Mouse (Mus musculus): ENCODE data around the gene Cers2. TPM values are rescaled to one million over a fixed set of nuclear protein-coding genes. Genes with fewer than 3 reads are reported as not detected.
A peak's percentile ranks its signal among the peaks of the same experiment; 100 is the strongest.

Cers2 gene
- 100 to 1,000 TPM; 138 to 147 TPM for total RNA-seq (2021)
- long read RNA-seq, experiment 1, transcript Cers2-201 (11 exons, 2,216 nt) = major isoform, 164 of 233 reads
- long read RNA-seq, experiment 1, partial matches to known transcripts = 38 of 233 reads
- long read RNA-seq, experiment 1, other reads (novel, unspliced or antisense) = 31 of 233 reads
- long read RNA-seq, experiment 2, transcript Cers2-201 (11 exons, 2,216 nt) = major isoform, 99 of 121 reads
- long read RNA-seq, experiment 2, partial matches to known transcripts = 6 of 121 reads
- long read RNA-seq, experiment 2, other reads (novel, unspliced or antisense) = 16 of 121 reads

DNA sequence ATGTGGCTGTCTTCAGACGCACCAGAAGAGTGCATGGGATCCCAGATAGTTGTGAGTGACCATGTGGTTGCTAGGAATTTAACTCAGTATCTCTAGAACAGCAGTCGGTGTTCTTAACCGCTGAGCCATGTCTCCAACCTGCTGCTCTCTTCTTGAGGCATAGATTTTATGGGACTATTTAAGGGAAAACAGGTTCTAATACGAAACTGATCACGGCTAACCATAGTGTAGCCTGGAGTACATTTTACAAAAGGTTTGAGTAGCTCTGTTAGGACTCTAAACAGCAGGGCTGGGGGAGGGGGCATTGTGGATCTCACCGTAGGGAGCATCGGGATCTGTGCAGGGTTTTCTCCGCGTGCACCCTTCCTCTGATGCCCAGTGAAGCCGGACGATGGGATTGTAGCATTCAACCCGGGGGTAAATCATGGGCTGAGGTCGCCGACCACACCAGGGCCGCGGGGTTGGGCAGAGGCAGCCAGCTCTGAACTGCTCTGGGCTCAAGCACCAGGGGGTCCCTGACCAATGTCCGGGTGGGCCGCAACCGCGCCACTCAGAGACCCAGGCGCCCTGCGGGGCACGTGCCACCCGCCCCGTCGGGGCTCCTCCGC lies at the start of gene Cers2:
Gene Cers2, plus strand, starts transcription at position 306 of the 608 bp plus-strand sequence.
- no peak for DNase-seq

DNA sequence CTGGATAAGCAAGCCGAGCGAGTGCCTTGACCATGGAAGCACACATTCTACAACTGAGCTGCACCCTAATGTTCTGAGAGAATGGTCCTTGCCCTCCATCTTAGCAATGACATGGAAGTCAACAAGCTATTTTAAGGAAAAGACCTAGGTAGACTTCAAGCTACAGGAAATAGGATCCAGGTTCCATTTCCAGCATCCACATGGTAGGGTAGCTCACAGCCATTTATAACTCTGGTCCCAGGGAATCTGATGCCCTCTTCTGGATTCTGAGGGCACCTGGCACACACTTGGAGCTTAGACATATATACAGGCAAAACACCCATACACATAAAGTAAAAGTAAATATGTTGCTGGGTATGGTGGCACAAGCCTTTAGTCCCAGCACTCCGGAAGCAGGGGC lies 48.5 kb upstream of the Cers2 start:
- no peak for DNase-seq

DNA sequence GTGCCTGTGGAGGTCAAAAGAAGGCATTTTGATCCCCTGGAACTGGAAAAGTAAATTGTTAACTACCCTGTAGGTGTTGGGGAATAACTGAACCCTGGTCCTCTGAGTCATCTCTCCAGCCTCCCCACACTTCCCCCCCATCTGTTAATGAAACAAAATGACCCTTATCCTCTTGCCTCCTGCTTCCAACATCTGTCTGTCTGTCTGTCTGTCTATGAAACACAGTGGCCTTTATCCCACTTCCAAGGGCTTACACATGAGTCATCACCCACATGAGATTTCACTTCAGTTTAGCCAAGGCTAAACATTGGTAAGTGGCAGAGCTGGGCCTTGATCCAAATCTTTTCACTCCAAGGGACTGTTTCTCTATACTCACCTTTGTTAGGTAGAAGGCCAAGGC lies 46.7 kb upstream of the Cers2 start:
- DNase-seq = peak; percentile 53

DNA sequence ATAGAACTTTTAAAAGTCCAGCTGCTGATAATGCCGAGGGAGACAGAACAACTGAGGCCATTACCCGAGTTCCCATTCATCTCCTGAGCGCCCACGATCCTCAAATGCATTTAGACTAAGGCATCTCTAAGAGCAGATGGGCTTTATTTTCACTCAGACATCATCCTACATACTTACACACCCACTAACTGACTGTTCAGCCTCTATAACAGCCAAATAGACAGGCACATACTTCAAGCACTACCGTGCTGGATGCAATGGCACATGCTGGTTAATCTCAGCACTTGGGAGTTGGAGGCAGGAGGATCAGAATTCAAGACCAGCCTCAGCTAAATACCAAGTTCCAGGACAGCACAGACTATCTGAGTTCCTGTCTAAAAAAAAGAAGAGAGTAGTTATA lies 44.8 kb upstream of the Cers2 start:
- no peak for DNase-seq

DNA sequence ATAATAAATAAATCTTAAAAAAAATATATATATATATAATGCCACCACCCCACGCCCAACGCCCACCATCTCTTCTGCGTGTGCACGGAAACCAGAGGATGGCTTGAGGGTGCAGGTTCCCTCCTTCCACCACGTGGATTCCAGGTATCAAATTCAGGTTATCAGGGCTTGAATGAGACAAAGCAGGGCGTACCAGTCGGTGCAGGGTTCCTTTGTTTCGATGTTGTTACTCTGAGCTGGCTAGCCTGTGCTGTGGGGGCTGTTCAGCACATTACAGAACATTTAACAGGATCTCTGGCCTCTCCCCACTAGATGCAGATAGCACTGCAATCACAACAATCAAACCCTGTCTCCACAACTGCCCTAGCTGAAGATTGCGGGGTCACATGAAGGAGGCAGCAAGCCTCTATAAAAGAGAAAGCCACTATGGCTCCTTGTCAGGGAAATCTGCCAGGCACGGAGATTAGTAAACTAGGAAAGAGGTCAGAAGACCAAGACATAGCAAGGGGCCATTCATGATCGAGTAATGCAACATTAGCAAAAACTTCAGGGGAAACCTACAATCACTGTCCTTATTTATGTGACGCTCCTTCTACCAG lies 43.7 kb upstream of the Cers2 start:
- DNase-seq = peak; percentile 58

DNA sequence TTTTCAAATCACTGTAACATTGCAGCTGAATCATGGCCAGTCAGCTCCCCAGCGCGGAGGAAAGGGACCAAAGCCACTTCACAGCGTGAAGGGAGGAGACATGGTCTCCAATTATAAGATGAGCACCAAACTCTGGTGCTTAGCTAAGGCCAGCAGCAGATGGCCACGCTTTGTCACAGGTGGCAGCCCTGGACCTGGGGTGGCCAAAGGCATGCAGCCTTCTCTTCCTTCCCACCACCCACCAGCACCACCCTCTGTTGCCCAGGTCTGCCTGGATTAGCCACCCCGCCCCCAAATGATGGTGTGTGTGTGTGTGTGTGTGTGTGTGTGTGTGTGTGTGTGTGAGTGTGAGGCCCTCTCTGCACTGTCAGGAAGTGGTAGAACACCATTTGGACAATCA lies 41.1 kb upstream of the Cers2 start:
- DNase-seq = no peak

DNA sequence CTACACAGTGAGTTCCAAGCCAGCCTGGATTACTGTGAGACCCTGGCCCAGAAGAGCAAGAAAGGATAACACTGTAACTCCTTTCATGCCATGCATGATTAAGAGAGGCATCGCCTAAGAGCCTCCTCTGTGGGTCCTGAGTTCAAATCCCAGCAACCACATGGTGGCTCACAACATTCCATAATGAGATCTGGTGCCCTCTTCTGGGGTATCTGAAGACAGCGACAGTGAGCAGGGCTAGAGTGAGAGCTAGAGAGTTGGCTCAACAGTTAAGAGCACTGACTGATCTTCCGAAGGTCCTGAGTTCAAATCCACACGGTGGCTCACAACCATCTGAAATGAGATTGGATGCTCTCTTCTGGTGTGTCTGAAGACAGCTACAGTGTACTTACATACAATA lies 40.1 kb upstream of the Cers2 start:
- no peak for DNase-seq

DNA sequence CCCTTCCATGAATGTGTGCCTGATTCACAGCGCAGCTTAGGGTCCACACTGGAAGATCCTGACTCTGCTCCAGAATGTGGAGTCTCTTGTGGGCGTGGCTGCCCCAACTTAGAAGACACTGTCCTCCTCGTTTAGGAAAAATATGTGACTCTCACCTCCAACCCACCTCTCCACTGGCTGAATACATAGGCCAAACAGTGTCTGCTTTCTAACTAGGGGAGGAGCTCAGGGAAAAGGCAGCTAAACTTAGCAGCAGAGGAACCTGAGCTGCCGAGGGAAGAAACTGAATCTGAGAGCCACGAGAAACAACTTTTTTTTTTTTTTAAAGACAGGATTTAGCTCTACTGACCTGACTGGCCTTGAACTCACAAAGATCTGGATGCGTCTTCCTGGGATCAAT lies 39.4 kb upstream of the Cers2 start:
- no peak for DNase-seq

DNA sequence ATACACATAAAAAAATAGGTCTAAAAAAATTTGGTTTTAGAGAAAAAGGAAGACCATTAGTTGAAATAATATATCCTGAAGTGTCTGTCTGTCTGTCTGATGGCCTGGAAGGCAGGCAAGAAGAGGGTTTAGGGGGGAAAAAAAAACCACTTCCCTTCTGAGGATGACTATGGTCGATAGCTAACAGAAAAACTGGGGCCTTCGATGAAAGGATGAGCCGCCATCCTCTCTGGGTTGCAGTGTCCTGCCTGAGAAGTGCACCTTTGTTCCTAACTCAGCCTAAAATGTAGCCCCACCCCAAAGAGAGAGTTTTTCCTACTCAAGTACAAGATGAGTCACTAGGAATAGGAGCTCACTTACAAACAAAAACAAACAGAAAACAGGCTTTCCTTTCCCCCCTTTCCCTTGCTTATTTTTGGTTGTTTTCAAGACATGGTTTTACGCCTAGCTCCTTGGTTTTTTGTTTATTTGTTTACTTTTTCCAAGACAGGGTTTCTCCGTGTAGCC lies 38.1 kb upstream of the Cers2 start:
- DNase-seq = no peak

DNA sequence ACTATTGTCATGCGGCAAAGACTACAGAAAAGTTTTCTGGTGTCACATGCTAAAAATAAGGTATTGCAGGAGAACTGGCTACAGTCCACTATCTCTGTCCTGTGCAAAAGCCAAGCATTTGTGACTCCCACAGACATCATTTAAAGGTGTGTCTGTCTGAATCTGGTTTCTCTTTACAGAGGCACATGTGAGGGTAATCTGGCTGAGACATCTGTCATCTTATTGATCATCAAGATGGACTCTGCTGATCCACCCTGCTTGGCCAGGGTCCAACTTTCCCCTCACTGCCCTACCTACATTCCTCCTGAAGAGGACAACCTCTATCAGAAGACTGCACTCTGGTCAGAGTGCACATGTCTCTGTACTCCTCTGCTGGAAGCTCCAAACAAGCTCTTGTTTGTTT lies 37.4 kb upstream of the Cers2 start:
- no peak for DNase-seq

DNA sequence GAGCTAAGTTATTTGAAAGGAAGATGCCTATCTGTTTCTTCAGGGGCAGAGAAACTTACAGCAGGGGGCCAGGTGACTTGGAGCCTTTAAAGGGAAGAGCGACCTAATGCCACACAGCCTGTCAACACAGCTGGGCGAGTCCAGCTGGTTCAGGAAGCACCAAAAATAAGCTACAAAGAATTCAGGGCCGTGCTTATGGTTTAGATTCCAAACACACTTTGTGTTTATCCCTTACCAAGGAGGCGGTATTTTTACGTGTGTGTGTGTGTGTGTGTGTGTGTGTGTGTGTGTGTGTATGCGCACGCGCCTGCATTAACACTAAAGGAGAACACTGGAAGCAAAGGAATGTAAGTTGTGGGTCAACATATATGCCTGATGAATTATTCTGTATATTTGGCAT lies 33.8 kb upstream of the Cers2 start:
- DNase-seq = peak; percentile 45

DNA sequence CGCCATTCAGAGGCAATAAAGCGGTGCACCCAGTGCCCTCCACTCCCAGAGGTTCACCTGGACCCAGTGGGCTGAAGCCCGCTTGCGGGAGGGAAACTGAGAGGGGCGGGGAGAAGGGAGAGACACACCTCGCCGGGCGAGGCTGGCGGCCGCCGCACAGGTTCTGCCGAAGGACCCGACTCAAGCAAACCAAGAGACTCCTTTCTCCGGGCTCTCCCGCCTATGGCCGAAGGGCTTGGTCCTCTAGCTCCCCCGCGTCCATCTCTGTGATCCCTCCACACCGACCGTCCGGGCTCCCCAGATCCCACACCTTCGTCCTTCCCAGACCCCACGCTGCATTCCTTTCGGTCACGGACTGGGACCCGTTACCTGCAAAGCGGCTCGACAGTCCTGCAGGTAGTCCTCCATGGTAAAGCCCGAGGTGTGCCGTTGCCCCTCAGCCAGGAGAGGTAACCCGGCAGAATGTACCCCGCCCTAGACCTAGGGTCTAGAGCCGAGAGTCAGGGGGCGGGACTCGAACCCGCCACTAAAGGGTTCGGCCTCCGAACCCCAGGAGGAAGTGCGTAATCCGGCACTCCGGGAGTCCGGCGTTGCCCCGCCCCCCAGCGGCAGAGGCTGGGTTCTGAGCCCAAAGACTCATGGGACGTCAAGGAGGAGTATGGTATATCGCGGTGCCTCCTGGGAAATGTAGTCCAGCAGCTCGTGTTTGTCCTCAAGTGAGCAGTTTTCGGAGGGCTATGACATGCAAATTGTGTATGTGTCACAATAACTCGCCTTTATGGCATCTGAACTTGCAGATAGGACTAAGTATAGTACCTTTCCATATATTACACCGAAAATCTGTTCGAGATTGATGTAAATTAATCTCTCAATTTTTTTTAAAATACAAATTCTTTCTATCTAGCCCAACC lies 33.1 kb upstream of the Cers2 start, which contains the start of the genes Mindy1 and Prune1:
Gene Mindy1, plus strand, starts transcription at position 130 of the 911 bp plus-strand sequence.
Gene Prune1, minus strand, starts transcription at position 861 of the 911 bp plus-strand sequence.
- peak; percentile 99 for DNase-seq

DNA sequence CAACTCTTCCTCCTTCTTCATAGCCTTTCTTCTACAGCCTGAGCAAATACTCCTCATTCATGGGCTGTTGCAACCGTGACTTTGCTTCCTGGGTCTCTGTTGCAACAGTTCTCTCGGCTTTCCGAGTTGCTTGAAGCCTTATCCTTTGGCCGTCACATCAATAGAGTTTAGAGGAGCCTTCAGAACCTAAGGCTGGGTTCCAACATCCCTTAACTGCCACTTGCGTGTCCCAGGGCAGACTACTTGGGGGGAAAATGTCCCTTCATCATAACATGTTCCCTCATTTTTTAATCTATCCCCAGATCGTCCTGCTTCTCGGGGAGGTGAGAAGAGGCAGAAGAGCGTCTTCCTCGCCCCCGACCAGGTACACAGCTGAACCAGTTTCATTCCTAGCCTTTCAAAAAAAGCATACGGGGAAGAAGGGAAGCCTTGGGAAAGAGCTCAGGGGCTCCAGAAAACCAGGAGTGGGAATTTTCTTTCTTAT lies 32.2 kb upstream of the Cers2 start:
- peak; percentile 70 for DNase-seq

DNA sequence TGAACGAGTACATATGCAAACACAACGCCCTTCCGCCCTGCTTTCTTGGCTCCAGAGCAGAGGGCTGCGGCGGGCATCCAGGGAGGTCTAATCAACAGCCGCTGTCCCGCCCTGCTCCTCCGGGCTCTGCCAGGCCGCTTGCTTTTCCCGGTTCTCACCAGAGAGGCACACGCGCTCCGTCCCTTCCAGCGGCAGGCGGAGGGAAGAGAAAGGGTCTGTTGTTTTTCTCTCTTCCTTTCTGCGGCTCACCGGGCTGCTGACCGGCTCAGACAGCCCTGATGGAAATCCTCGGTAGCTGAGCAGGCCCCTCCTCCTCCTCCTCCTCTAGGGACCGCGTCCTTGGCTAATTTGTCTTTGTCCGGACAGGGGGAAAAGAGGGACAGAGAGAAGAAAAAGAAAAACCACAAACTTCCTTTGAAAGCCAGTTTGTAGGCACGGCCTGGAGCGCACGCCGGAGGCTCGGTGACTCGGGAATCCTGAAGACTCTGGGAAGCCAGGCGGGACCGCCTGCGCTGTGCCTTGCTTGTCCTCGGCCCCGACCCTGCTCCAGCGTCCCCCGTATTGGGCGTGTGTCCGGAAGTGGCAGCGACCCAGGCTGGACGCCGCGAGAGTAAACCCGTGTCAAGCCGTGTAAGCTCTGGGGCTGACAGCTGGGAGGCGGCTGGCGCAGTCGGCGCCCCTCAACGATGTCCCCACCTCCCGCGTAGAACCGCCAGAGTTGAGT lies 31.6 kb upstream of the Cers2 start:
- peak; percentile 84 for DNase-seq

DNA sequence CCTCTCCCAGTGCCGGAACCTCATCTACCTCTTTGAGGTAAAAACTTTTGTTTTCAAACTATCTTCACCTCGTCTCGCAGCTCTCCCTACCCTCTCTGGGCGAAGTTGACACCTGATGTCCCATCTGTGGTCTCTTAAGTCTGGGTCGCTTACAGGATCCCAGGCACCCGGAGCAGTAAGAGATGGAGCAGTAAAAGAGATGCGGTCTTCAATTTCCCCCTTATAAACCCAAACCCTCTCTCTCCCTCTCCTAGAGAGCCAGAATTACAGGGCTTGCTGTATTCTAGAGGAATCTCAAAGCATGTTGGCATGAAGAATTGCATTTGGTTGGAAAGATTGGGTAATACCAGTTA lies 31.0 kb upstream of the Cers2 start:
- DNase-seq = no peak

DNA sequence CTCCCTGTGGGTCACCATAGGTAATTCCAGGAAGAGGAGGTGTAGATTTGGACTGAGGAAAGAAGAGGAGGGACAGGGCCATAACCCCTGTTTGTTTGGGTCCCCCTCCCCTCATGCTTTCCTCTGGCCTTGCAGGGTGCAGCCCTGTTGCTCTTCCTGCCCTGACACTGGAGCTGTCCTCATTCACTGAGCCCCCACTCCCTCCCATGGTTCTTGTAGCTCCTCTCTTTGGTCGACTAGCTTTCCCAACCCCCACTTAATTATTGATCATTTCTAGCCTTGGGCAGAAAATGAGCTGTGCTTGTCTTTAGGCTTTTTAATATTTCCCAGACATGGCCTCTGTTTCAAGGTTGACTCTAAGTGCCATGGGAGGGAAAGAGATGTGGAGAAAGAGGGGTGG lies 30.5 kb upstream of the Cers2 start:
- DNase-seq = no peak

DNA sequence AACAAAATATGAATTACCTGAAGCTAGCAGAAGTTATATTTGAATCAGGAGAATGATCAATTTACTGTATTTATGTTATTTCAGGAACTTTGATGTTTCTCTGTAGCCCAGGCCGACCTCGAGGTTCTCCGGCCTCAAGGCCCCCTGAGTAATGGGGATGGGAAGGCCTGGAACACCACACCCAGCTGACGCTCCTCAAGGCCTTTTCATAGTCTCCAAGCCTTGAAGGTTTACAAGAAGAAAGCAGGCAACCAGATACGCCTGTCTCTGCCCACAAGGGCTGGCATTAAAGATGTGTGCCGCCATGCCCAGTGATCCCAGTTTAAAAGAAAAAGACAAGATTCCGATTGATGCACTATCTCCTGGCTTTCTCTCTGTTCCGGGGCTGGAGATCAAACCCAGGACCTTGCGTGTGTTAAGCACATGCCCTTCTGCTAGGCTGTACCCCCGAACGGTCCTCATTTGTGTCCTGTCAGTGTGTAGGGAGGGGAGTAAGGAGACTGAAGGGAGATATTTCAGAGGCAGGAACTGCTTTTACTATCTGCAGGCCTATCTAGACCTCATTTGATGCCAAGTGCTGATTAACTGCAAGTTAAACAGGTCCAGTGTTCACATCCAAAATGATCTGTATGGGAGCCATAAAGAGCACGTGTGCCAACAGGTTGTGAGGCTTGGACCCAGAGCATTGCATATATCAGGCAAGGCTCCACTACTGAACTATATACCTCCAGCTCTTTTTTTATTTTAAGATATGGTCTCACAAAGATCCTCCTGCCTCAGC lies 29.9 kb upstream of the Cers2 start:
- DNase-seq = peak; percentile 61

DNA sequence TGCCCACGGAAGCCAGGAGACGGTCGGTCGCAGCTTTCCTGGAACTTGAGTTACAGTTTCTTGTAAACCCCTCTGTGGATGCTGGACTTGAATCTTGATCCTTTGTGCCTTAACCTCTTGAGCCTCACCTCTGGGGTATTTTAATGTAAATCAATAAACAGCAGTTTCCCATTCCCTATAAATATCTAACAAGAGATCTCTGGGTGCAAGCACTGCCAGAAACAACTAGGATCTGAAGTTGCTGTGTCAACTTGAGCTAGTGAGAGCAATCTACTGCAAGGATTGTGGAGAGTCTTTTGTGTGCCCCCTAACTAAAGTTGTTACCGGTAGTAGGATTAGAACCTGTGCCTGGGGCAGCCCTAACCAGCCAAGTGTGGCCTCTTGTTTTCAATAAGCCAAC lies 29.2 kb upstream of the Cers2 start:
- no peak for DNase-seq

DNA sequence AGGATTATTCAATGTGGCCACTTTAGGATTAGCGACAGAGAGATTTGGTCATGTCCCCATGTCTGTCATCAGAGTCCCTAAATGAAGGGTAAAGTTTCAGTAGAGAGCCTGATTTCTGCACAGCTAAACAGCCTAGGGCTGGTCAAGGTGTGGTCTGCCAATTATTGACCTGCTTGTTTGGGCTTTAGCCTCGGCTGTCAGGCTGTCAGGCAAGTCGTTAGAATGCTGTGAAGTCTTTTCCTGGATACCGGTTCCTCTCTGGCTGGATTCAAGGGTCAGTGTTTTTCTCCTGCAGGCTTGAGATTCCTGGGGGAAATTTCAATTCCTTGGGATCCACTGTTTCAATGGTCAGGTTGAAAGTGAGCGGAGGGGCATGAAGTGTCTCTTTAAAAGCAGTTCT lies 28.6 kb upstream of the Cers2 start:
- no peak for DNase-seq

DNA sequence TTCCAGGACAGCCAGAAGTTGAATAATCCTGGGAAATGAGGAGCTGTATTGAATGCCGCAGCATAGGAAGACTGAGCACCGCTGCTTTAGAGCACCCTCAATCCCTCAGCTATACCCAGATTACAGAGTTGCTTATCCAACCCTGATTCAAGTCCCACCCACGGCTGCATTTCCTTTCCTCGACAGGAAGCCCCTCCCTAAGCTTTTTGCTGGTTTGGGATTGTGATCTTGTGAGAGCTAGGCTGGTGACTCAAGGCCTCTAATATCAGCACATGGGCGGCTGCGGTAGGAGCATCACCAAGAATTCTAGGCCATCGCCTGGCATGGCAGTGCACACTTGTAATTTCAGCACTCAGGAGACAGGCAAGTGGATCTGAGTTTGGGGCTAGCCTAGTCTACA lies 28.1 kb upstream of the Cers2 start:
- no peak for DNase-seq

DNA sequence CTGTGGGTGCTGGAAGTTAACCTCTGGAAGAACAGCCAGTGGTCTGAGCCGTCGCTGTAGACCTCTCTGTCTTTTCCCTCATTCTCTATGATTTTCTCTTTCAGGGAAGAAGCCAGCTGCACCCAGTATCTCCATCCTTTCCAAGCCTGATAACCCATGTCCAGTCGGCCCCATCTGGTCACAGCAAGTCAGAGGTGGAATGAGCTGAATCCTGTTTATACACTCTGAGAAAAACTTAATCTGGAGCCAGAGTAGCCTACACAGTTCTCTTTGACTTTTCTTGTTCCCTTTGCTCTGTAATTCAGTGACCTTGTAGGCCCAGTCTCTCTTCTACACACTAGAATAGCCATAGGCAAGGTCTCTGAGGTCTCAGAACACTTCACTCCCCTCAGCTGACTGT lies 27.1 kb upstream of the Cers2 start:
- no peak for DNase-seq
